Mouse (Mus musculus) bone marrow macrophage, adult 2 months (primary cell): ENCODE results near the gene En2. TPM values are rescaled to one million over a fixed set of nuclear protein-coding genes. Genes with fewer than 3 reads are reported as not detected.
A peak's percentile ranks its signal among the peaks of the same experiment; 100 is the strongest.

Experiments used
- H3K27ac ChIP-seq: 2 replicates; pipeline ENCODE4 v1.5.1; 2012; ENCODE audit warnings: low read depth, low read length; ENCODE audit not compliant: insufficient read depth
- H3K4me1 ChIP-seq: 2 replicates; pipeline ENCODE4 v1.6.1; 2012; ENCODE audit warnings: low read length; ENCODE audit not compliant: control insufficient read depth, insufficient read depth
- H3K4me3 ChIP-seq: 2 replicates; pipeline ENCODE4 v1.5.1; 2012; ENCODE audit warnings: mild to moderate bottlenecking, low read length, moderate library complexity; ENCODE audit not compliant: insufficient read depth
- CTCF ChIP-seq: IDR thresholded peaks from 2 replicates; pipeline ENCODE4 v1.5.1; 2012; ENCODE audit warnings: low read depth, mild to moderate bottlenecking, low read length, moderate library complexity
- POLR2A ChIP-seq: IDR thresholded peaks from 2 replicates; pipeline ENCODE4 v1.6.1; 2012; ENCODE audit warnings: mild to moderate bottlenecking, low read depth, low read length, borderline replicate concordance
- polyA plus RNA-seq: library from polyadenylated mRNA; stranded (reverse); fragments of >200 nt; gene quantifications from 2 replicates; pipeline ENCODE4 v1.2.4, GENCODE M21; 2012; ENCODE audit not compliant: missing spikeins, insufficient read depth, insufficient read length

Gene En2
- polyA plus RNA-seq, 1 experiment: not detected

GRCm38 (mm10) chr5:28159891-28160470, 5.5 kb upstream of the En2 start:
- no peak overlapping the region for H3K27ac ChIP-seq
- no peaks in the 10 kb centered on the region for H3K4me1 ChIP-seq
- TF ChIP-seq CTCF (no peak), POLR2A (no peak)
- H3K4me3 ChIP-seq: no peak overlapping the region

DNA sequence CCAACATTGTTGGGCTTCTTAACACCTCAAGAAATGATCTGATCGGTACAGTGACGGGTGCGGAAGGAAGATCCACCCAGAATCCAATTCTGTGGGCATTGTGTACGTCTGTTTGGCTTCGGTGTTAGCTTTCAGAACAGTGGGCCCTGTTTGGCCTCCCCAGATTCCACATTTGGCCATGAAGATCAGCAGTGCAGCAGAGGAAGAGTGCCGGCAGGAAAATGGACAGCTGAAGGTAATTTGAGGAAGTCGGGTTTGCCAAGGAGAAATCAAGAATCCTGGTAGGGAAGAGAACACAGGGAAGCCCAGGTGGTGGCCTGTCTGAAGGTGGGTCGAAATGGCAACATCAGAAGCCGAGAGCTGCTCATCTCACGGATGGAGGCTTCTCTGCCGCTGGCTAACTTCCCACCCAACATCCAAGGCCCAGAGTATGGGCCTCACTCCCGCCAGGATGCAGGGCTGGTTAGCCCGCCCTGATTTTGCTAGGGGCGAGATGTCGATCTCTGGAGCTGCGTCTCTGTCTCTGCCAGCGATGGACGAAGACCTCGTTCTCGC, 4.0 kb upstream of the En2 start:
- Histone ChIP-seq H3K4me1 (no peaks in the 10 kb centered on the region), H3K4me3 (no peak overlapping the region), H3K27ac (no peak overlapping the region)
- TF ChIP-seq POLR2A (no peak), CTCF (no peak)

- Histone ChIP-seq H3K4me3 (no peak overlapping the region), H3K27ac (no peak overlapping the region), H3K4me1 (no peaks in the 10 kb centered on the region)
- TF ChIP-seq CTCF (no peak), POLR2A (no peak)
Measured at GRCm38 (mm10) chr5:28161938-28162402, 3.5 kb upstream of the En2 start.

GRCm38 (mm10) chr5:28163926-28164325, 1.6 kb upstream of the En2 start:
- no peak for TF ChIP-seq CTCF
- no peak for TF ChIP-seq POLR2A
- Histone ChIP-seq H3K4me3 (no peak overlapping the region), H3K4me1 (0 out of 2 replicates have a peak, but pooled peaks cover 2% of the 10 kb centered on the region), H3K27ac (no peak overlapping the region)

- Histone ChIP-seq H3K4me3 (peak overlapping the region; percentile 48), H3K27ac (no peak overlapping the region), H3K4me1 (0 out of 2 replicates have a peak, but pooled peaks cover 2% of the 10 kb centered on the region)
- TF ChIP-seq POLR2A (no peak), CTCF (no peak)
Measured at GRCm38 (mm10) chr5:28166256-28167231, 1.1 kb downstream of the En2 start.

DNA sequence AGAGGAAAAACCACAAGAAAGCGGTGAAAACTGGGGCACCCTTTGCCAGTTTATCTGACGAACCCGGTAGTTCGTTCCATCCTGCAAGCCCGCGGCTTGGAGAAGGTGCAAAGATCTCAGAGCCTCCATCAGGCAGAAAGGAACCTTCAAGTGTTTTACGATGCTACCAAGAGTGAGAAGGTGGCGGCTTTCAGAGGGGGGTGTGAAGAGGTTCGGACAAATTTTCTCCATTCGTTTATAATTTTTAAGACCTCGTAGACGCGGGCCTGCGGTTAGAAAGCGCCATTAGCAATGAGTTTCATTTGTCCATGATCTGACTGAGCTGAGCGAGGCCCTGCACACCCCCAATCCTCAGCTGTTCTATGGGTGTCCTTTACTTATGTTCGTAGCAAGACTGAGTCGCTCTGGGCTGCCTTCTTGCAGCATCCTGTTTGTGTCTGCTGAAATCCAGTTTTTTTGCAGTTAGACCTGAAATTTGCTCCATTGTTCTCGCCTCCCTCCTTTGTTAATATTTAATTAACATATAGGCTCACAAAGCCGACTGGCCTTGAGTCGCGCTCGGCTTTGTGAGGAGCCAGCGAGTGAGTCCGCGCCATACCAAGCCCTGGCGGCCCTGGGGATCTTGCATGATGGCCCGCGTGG, 2.2 kb downstream of the En2 start:
- H3K4me1 ChIP-seq: 0 out of 2 replicates have a peak, but pooled peaks cover 2% of the 10 kb centered on the region
- peak overlapping the region; percentile 39 for H3K4me3 ChIP-seq
- no peak for TF ChIP-seq CTCF
- TF ChIP-seq POLR2A: no peak
- H3K27ac ChIP-seq: no peak overlapping the region

- Histone ChIP-seq H3K4me3 (peak overlapping the region; percentile 39), H3K4me1 (0 out of 2 replicates have a peak, but pooled peaks cover 2% of the 10 kb centered on the region), H3K27ac (no peak overlapping the region)
- TF ChIP-seq CTCF: no peak
- no peak for TF ChIP-seq POLR2A
Measured at GRCm38 (mm10) chr5:28168253-28169165, 3.0 kb downstream of the En2 start.

DNA sequence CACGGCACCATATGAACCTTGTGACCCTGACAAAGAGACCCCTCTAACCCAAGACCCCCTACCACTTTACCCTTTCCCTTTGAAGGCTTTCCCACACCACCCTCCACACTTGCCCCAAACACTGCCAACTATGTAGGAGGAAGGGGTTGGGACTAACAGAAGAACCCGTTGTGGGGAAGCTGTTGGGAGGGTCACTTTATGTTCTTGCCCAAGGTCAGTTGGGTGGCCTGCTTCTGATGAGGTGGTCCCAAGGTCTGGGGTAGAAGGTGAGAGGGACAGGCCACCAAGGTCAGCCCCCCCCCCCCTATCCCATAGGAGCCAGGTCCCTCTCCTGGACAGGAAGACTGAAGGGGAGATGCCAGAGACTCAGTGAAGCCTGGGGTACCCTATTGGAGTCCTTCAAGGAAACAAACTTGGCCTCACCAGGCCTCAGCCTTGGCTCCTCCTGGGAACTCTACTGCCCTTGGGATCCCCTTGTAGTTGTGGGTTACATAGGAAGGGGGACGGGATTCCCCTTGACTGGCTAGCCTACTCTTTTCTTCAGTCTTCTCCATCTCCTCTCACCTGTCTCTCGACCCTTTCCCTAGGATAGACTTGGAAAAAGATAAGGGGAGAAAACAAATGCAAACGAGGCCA, 3.8 kb downstream of the En2 start:
- Histone ChIP-seq H3K27ac (no peak overlapping the region), H3K4me1 (0 out of 2 replicates have a peak, but pooled peaks cover 2% of the 10 kb centered on the region), H3K4me3 (no peak overlapping the region)
- TF ChIP-seq CTCF (no peak), POLR2A (no peak)

- no peak overlapping the region for H3K4me3 ChIP-seq
- H3K27ac ChIP-seq: no peak overlapping the region
- H3K4me1 ChIP-seq: 0 out of 2 replicates have a peak, but pooled peaks cover 2% of the 10 kb centered on the region
- TF ChIP-seq POLR2A (no peak), CTCF (no peak)
Measured at GRCm38 (mm10) chr5:28170081-28170480, 4.6 kb downstream of the En2 start.
